Mouse (Mus musculus) ES-CJ7 (cell line): Measurements from ENCODE around the gene Sv2b.

ENCODE experiments used
- DNase-seq: peaks from one replicate; pipeline ENCODE4 v3.0.0; 2011; ENCODE audit warnings: low read depth, low spot score

The Sv2b gene

GRCm38 (mm10) chr7:75292246-75292645 is 16.8 kb downstream of the Sv2b start:
- no peak for DNase-seq

DNA sequence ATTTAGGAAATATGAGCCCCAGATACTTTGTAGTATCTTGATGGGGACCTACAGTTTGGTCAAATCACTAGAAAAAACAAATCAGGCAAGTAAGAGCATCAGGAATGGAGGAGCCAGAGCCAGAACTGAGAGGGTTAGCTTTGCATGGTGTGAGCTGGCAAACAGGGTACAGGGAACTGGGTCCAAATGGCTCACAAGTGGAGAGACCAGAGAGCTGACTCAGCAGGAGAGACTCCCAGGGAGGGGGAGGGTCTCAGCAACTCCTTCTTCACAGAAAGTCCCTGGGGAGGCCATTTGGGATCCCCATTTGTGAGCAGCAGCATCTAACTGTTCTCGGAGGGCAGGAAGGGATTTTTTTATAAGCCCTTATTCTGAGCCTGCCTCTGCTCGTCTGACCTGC is 18.5 kb downstream of the Sv2b start:
- no peak for DNase-seq

DNA sequence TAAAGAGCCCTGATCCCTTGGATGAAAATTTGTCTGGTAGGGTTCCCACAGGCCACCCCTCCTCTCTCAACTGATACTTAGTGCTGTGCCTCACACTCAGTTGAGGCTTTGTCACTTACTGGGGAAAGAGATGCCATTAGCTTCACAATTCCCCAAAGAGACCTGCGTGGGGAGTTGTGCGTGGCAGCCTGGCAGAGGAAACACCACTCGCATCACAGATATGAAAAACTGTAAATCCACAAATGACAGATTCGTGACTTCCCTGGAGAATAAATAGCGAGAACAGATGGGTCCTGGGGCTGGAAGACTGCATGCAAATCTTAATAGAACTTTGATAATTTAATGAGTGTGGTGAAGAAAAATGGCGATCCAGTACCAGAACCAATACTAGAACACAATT is 21.8 kb downstream of the Sv2b start:
- DNase-seq: no peak

- DNase-seq: no peak
Measured at GRCm38 (mm10) chr7:75282951-75283350, 26.1 kb downstream of the Sv2b start.

DNA sequence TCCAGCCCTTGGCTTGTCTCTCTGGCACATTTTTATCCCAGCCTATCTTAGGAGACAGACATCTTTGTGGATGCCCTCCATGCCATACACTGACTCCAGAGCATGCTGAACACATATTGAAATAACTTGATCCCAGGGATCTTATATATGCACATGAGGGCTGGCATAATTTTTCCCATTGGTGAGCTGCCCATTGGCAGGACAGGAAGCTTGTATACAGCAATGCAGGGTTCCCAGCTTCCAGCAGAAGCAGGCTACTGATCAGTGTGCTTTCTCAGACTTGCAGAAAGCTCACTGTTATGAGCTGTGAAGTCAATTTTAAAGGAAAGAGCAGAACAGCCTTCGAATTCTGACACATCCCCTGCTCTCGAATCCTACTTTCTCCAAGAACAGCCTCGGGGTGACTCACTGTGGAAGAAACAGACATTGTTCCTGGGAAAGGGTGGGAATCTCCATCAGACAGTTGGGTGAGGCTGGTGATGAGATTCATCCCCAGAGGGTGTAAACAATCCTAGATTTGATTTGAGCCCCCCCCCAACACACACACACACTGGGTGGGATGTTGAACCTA is 26.9 kb downstream of the Sv2b start:
- DNase-seq: no peak

DNA sequence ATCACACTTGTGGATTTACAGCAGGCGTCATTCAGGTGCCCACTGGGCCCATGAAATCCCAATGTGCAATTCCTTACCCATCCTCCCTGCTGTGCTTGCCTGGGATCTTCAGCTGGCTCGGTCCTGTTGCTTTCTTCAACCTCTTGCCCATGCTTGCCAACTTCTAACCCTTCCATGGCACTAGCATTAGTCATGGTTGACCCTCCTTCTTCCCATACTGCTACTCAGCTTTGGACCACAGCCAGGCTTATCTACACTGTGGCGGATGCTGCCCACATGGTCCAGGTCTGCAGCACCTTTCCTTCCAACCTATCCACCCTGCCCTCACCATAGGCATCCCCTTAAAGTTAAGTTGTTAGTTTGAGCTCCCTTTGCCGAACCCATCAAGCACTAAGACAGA is 28.0 kb downstream of the Sv2b start:
- no peak for DNase-seq

DNA sequence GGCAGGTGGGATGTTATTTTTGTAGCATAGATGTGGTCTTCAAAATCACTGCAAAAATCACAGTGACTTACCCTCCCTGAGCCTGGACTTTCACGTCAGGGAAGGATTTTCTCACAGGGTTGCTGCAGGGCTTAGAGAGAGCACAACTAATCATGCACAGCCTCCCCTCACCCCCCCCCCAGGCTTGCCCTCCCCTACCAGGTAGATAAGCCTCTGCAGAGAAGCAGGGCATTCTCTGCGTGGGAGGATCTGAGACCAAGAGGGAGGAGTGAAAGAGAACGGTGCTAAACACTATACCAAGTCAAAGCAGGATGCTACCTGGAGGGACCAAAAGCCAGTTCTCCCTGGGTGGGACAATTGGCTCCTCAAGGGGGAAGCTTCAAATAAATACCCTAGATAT is 31.2 kb downstream of the Sv2b start:
- no peak for DNase-seq

DNA sequence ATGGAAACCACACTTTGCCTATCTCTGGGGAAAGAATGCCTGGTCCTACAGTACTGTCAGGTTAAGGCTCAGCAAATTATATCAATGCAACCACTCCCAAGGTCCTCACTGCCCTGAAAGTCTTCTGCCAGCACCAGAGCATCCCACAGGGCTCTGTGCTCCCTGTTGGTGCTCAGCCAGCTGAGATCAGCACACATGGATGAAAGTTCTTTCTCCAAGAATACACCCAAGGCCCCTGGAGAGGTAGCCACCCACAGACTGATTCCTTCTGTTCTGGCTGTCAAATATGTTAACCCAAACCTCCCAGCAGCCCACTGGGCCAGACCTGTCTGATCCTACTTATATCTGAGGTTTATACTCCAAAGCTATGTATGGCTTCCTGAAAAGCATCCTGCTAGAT is 32.3 kb downstream of the Sv2b start:
- no peak for DNase-seq

DNA sequence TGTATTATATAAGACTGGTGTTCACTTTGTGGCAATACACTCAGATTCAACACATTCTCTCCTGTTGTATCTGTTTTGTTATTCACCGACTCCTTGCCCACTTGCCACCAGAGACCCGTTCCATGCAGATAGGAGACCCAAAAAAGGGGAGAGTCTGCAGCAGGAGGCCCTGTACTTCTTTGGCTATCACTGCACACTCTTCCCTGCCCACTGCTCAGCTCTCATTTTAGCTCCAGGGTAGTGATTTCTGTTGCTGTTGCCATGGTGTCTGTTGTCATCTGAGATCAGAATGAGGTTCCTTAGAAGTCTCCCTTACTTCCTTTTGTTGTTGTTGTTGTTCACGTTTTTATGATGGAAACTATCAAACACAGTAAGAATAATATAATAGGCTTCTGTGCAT is 34.5 kb downstream of the Sv2b start:
- DNase-seq: no peak

DNA sequence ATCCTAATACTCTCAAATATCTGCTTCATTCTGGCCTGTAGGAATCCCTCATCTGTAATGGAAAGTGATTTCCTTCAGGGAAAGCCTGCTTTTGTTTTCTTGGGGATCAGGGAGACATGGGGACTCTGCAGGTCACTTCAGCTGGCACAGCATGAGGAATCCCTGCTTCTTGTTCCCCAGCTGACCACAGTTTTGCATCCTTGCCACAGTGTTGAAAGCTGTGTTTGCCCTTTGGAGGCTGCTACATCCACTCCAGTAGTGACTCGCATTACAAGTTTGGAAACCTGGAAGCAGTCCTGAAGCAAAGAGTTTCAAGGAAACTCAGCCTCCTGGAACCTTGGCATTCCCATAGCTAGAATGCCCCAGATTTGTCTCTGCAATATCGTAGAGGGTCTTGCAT is 35.4 kb downstream of the Sv2b start:
- DNase-seq: no peak

- DNase-seq: no peak
Measured at GRCm38 (mm10) chr7:75271921-75272381, 37.1 kb downstream of the Sv2b start.

DNA sequence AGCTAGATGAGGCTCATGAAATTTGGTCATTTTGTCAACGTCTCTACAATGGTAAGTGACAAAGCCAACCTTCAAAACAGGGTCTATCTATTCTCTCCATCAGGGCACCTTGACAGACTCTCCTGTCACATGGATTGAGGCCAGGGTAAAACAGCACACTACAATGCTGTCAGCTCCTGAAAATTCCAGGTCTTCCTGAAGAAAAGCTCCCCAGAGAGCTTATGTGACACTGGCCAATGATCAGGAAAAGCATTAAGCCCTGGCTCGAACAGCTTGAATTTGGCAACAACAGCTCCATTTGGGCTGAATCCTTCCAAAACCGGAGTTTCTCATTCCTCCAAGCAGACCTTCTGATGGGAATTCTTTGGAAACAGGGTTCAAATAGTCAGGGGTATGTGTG is 37.8 kb downstream of the Sv2b start:
- no peak for DNase-seq

- DNase-seq: no peak
Measured at GRCm38 (mm10) chr7:75267236-75267635, 41.8 kb downstream of the Sv2b start.

DNA sequence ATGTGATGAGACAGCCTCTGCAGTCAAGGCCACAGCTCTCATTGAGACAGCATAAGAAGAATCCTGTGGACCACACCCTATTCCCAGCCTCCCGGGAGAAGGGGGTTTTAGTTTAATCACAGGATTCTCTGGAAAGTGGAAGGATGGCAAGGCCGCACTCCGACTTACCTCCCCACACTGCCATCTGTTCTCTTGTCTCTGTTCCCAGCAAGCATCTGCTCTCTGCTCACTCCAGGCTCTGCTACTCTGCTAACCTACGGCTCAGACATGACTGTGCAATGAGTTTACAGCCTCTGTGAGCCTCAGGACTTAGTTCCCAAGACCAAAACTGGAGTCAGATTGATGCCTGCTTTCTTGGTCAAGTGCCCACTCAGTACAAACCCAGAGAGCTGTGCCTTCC is 43.8 kb downstream of the Sv2b start:
- DNase-seq: no peak

DNA sequence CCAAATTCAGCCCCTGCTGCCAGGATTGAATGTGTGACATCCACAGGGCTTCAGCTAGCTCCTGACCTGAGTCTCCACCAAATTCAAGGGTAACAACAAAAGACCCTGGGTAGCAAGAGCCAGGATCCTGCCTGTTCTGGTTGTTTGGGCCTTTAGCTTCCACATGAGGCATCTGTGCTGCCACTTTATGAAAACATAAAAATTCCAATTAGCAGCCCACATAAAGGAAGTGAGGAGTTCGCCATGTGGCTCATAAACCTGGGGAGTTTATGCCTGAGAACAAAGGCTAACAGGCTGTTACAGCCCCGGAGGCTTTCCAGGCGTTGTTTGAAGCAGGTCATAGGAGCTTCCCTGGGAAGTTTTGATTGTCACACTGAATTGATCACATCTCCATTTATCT is 49.1 kb downstream of the Sv2b start:
- no peak for DNase-seq

DNA sequence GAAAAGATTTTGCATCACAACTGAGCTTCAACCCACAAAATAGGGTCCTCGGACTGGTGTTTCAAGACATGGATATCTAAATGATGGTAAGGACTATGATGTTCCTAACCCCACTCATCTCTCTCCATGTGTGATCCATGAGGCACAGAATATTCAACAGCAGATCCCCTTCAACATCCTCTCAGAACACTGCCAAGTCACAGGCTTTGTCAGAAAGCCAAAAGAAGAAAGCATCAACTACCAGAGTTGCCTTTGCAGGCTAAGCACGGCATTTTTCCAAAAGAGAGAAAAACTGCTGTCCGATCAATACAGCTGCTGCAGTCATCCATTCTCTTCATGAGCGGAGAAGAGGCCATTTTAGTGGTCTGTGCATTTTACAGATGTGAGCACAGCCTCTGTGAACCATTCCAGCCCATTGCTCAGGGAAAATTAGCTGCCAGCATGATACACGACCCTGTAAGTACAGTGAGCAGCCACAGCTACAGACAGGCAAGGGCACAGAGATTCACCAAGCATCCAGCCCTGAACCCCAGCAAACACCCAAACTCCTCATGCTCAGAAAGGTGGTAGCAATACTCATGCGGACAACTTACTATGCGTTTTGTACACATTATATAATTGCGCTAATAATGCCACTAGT is 55.3 kb downstream of the Sv2b start:
- DNase-seq: no peak

- DNase-seq: no peak
Measured at GRCm38 (mm10) chr7:75240754-75241507, 68.1 kb downstream of the Sv2b start.

DNA sequence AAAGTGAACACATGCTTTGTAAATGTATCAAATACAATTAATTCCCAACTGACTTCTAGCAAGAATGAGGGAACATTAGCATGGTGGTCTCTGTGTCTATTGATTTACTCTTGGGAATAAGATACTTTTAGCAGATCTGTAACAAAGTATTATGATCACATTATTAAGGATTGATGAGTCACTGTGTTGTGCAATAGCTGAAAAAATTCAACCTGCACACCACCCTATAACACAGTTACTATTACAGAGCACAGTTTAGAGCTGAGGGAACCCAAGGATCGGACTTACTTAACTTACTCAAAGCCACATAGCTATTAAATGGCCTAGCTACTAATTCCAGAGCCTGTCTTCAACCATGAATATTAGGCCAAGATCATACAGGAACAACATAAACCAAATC is 72.7 kb downstream of the Sv2b start:
- no peak for DNase-seq

DNA sequence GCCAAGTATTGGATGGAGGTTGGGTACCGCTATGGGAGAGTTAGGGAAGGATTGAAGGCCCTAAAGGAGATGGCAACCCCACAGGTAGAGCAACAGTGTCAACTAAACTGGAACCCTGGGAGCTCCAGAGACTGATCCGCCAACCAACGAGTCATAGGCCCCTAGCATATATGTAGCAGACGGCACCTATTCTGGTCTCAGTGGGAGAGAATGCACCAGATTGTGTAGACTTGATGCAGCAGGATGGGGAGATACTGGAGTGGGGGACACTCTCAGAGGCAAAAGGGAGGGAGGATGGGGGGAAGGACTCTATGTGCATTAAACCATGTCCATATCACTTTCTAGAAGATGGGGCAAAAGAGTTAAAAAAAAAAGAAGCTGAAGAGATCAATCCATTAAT is 84.9 kb downstream of the Sv2b start:
- DNase-seq: no peak

DNA sequence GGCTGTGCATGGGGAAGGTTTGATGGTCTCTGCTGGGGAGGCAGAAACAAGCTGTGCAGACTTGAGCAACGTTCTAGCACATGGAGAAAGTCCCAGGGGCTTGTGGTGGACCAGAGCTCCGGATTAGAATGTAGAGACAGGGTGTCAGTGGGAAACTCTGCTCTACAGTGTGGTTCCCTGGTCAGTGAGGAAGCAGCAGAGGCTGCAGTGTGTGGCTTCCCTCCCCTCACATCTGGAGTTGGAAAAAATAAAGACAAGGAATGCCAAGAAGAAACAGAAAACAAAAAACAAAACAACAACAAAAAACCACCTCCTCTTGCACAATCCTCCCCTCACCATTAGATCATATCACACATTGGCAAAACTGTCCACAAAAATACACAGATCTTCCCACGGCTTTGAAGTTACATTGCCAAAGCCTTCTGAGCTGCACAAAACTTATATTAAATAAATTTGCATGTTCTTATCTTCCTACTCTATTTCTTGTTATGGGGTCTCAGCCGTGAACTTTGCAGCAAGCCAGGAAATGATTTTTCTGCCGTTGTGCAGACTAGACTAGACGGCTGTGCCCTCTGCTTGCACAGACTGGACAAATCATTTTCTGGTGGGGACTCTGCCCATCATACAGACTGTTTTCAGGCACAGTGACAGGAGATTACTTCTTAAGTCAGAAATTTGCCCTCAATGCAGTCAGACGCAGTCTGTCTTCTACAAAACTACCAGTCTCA is 86.2 kb downstream of the Sv2b start:
- no peak for DNase-seq

GRCm38 (mm10) chr7:75220786-75221185 is 88.3 kb downstream of the Sv2b start:
- DNase-seq: no peak

DNA sequence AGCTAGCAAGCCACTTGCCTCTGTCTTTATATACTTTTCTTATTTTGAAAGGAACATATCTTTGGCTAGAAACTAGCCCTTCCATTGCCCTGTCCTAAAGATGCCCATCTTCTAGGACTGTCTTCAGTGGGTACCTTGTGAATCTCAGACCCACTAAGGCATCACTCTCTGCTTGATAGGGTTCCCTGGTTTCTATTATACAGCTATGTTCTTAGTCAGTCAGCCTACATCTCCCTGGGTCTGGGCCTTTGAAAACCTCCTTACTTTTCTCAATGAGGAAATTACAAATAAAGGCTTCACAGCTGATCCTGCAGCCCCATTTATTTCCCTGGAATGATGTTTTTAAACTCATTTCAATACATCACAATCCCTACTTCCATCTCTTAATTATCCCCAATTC is 88.8 kb downstream of the Sv2b start:
- no peak for DNase-seq

DNA sequence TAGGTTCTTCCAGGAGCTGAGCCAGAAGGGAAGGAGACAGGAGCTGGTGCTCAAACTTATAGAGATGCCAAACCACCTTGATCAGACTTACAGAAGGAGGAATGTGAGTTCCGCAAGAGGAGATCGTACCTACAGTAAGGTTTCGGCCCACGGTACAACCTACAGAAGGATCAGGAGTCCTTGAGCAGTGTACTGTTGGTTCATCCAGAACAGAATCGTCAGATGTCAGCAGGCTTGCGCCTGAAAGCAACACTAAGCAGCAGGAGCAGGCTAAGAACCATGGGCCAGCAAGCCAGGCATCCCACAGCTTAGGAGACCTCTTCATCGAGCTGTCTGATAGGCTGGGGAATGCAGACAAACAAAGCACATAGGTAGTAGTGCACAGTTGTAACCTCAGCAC is 92.9 kb downstream of the Sv2b start:
- no peak for DNase-seq
